Mouse (Mus musculus) lung, embryonic 14.5 days (tissue): ENCODE data around the gene Elf2. TPM values are rescaled to one million over a fixed set of nuclear protein-coding genes. Genes with fewer than 3 reads are reported as not detected.
A peak's percentile ranks its signal among the peaks of the same experiment; 100 is the strongest.
"Not testable (repeated sequence)": the region's sequence is repeated elsewhere in the genome, so short reads cannot be mapped to it uniquely, and the experiment has no call there.

Source experiments
- ATAC-seq: fragments of 200-750 bp; cut with Nextera tagmentation; 2 replicates; pipeline ENCODE4 v1.8.0; 2017; ENCODE audit warnings: mild to moderate bottlenecking, moderate TSS enrichment, moderate library complexity; ENCODE audit not compliant: insufficient read depth
- DNase-seq: peaks from one replicate; pipeline ENCODE4 v3.0.0-alpha.2; 2015
- H3K27ac ChIP-seq: fragments of 300-500 bp; sonication (generic); 2 replicates; pipeline ENCODE4 v1.5.1; 2014; ENCODE audit warnings: low read depth, mild to moderate bottlenecking, moderate library complexity
- H3K27me3 ChIP-seq: fragments of 300-500 bp; sonication (generic); 2 replicates; pipeline ENCODE4 v1.6.1; 2014; ENCODE audit warnings: low read length, control low read depth; ENCODE audit not compliant: insufficient read depth
- H3K36me3 ChIP-seq: fragments of 300-500 bp; sonication (generic); 2 replicates; pipeline ENCODE4 v1.6.1; 2014; ENCODE audit warnings: control low read depth; ENCODE audit not compliant: insufficient read depth
- H3K4me1 ChIP-seq: fragments of 300-500 bp; sonication (generic); 2 replicates; pipeline ENCODE4 v1.6.1; 2014; ENCODE audit warnings: antibody characterized with exemption, control low read depth; ENCODE audit not compliant: insufficient read depth
- H3K4me2 ChIP-seq: fragments of 300-500 bp; sonication (generic); 2 replicates; pipeline ENCODE4 v1.6.1; 2014; ENCODE audit warnings: mild to moderate bottlenecking
- H3K4me3 ChIP-seq: fragments of 300-500 bp; sonication (generic); 2 replicates; pipeline ENCODE4 v1.5.1; 2014; ENCODE audit warnings: low read depth, low read length
- H3K9ac ChIP-seq: fragments of 300-500 bp; sonication (generic); 2 replicates; pipeline ENCODE4 v1.6.1; 2014
- H3K9me3 ChIP-seq: fragments of 300-500 bp; sonication (generic); 2 replicates; pipeline ENCODE4 v1.6.1; 2016; ENCODE audit warnings: low read depth, low read length, control low read depth
- CTCF ChIP-seq: IDR thresholded peaks from 2 replicates; pipeline ENCODE4 v1.5.1; 2016; ENCODE audit warnings: antibody characterized with exemption, low read depth
- WGBS: fragments of 180-500 bp; shearing (Covaris S2); extraction: QIAGEN DNeasy Blood & Tissue Kit; methylation state at CpG from one replicate; pipeline ENCODE4 v1.1.7; 2014; 5-methylcytosine and 5-hydroxymethylcytosine counted together
- polyA plus RNA-seq: library from polyadenylated mRNA; unstranded; fragments of >200 nt; fragmentation: Nextera tagmentation; extraction: Ambion mirVana; gene quantifications from 2 replicates; pipeline ENCODE4 v1.2.1, GENCODE M21; 2014

The Elf2 gene
- polyA plus RNA-seq, 1 experiment from 2014 or later = 60.8 TPM

DNA sequence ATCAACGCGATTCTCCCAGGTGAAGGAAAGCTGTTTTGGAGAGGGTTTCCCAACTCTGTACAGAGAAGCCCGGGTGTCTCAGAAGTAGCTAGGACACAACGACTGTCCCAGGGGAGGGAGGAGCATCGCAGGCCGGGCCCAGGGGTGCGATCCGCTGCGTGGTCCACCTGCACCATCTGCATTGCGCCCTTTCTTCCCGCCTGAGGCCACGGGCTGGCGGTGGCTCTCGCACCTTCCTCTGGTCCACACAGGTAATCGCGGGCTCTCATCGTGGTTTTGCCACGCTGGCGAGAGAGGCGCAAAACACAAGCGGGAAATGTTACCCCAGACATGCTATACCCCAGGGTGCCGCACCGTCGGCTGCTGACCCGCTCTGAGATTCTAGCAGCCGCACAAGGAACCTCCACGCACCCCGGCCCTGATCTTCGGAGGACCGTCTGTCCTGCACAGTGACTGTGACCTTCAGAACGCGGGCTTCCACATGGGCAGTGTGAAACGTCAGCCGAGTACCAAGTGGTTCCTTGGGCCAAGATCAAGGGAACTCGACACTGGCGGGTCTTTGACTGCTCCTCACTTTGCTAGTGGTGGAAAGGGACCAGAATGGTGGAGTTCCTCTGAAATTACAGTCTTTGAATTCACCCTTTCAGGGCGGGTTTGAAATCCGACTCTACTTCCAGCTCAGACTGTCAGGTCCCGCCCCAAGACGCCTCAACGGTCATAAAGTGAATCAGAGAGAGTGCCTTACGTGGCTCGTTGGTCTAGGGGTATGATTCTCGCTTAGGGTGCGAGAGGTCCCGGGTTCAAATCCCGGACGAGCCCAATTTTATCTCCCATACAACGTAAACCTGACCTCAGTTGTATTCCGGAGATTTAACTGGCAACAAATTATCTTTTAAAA lies 18.4 kb upstream of the Elf2 start:
- ATAC-seq (peak; percentile 86), DNase-seq (peak; percentile 95)
- H3K4me1 ChIP-seq = 0 out of 2 replicates have a peak, but pooled peaks cover 5% of the 10 kb centered on the region
- H3K9me3 ChIP-seq = no peaks in the 10 kb centered on the region
- 1% methylated on average over 50 of the region's 50 CpGs for WGBS
- H3K27me3 ChIP-seq = no peaks in the 10 kb centered on the region
- peak overlapping the region; percentile 62 for H3K9ac ChIP-seq
- peak overlapping the region; percentile 91 for H3K4me2 ChIP-seq
- no peaks in the 10 kb centered on the region for H3K36me3 ChIP-seq
- H3K4me3 ChIP-seq = peak overlapping the region; percentile 64
- peak overlapping the region; percentile 61 for H3K27ac ChIP-seq
- TF ChIP-seq CTCF = no peak

GRCm38 (mm10) chr3:51358181-51358580 lies 17.7 kb upstream of the Elf2 start:
- WGBS = under 1% methylated on average over 15 of the region's 15 CpGs
- ATAC-seq (peak; percentile 41), DNase-seq (peak; percentile 92)
- Histone ChIP-seq H3K4me2 (peak overlapping the region; percentile 91), H3K27me3 (no peaks in the 10 kb centered on the region), H3K27ac (no peak overlapping the region), H3K9ac (peak overlapping the region; percentile 2; the same call in 1 of the 2 replicates), H3K4me3 (peak overlapping the region; percentile 64), H3K9me3 (no peaks in the 10 kb centered on the region), H3K4me1 (0 out of 2 replicates have a peak, but pooled peaks cover 5% of the 10 kb centered on the region), H3K36me3 (no peaks in the 10 kb centered on the region)
- no peak for TF ChIP-seq CTCF

DNA sequence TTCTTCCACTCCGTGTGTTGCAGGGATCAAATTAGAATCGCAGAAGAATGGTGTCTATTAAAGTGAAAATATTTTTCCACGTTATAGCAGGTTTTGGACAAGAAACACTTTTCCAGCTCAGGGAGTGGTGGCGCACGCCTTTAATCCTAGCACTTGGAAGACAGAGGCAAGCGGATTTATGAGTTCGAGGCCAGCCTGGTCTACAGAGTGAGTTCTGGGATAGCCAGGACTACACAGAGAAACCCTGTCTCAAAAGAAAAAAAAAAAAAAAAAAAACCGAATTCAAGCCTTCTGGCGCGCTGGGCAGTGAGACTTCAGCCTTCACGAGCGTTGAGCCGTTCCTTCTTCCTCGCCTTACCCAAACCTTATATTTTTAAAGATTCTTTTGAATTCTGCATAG lies 17.2 kb upstream of the Elf2 start:
- ATAC-seq (no peak), DNase-seq (peak; percentile 70)
- WGBS = 10% methylated on average over 14 of the region's 14 CpGs
- no peaks in the 10 kb centered on the region for H3K36me3 ChIP-seq
- no peak overlapping the region for H3K27ac ChIP-seq
- peak overlapping the region; percentile 91 for H3K4me2 ChIP-seq
- no peak for TF ChIP-seq CTCF
- H3K9ac ChIP-seq = peak overlapping the region; percentile 2; the same call in 1 of the 2 replicates
- H3K9me3 ChIP-seq = no peaks in the 10 kb centered on the region
- H3K4me1 ChIP-seq = 0 out of 2 replicates have a peak, but pooled peaks cover 5% of the 10 kb centered on the region
- H3K27me3 ChIP-seq = no peaks in the 10 kb centered on the region
- H3K4me3 ChIP-seq = peak overlapping the region; percentile 64

DNA sequence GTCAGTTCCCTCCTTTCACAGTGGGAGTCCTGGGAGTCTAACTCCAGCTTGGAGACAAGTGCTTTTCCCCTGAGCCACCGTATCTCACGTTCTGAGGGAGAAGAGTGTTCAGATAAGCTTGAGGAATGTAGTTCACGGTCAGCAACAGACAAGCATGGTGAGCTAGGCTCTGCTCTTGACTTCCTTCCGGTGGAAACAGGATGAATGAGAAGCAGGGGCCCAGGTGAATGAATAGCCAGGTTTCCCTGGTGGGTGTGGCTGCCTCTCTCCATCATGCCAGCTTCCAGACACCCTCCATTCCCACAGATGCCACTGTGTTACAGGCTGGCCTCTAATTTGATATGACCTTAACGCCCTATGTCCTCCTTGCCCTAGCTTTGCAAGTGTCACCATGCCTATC lies 16.6 kb upstream of the Elf2 start:
- Histone ChIP-seq H3K4me1 (0 out of 2 replicates have a peak, but pooled peaks cover 5% of the 10 kb centered on the region), H3K9ac (no peak overlapping the region), H3K27ac (no peak overlapping the region), H3K4me3 (no peak overlapping the region; the same call in 1 of the 2 replicates), H3K4me2 (peak overlapping the region; percentile 91), H3K27me3 (no peaks in the 10 kb centered on the region), H3K36me3 (no peaks in the 10 kb centered on the region), H3K9me3 (no peaks in the 10 kb centered on the region)
- ATAC-seq = no peak
- 28% methylated on average over 5 of the region's 5 CpGs for WGBS
- peak; percentile 27 for DNase-seq
- TF ChIP-seq CTCF = no peak

DNA sequence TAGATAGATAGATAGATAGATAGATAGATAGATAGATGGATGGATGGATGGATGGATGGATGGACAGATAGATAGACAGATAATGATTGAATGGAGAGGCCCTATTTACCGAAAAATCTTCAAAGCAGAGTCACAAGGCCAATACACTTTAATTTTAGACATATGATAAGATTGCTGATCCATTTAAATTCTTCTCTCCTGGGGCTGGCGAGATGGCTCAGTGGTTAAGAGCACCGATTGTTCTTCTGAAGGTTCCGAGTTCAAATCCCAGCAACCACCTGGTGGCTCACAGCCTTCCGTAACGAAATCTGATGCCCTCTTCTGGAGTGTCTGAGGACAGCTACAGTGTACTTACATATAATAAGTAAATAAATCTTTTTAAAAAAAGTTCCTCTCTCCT lies 14.5 kb upstream of the Elf2 start:
- not testable (repeated sequence) for H3K9ac ChIP-seq, H3K4me2 ChIP-seq, DNase-seq, H3K27me3 ChIP-seq, H3K4me1 ChIP-seq, H3K27ac ChIP-seq, ATAC-seq, H3K9me3 ChIP-seq, H3K36me3 ChIP-seq, H3K4me3 ChIP-seq
- 78% methylated on average over 6 of the region's 6 CpGs for WGBS

DNA sequence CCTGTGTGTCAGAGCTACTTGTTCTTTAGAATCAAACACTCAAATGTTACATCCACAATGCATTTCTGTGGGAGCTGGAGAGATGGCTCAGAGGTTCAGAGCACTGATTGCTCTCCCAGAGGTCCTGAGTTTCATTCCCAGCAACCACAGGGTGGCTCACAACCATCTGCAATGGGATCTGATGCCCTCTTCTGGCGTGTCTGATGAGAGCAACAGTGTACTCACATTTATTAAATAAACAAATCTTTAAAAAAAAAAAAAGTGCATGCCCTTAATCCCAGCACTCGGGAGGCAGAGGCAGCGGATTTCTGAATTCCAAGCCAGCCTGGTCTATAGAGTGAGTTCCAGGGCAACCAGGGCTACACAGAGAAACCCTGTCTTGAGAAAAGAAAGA lies 13.6 kb upstream of the Elf2 start:
- no peak overlapping the region for H3K4me2 ChIP-seq
- no peak overlapping the region for H3K9ac ChIP-seq
- 62% methylated on average over 3 of the region's 3 CpGs for WGBS
- no peaks in the 10 kb centered on the region for H3K9me3 ChIP-seq
- H3K27ac ChIP-seq = no peak overlapping the region
- H3K36me3 ChIP-seq = no peaks in the 10 kb centered on the region
- ATAC-seq (no peak), DNase-seq (no peak)
- no peak for TF ChIP-seq CTCF
- 0 out of 2 replicates have a peak, but pooled peaks cover 5% of the 10 kb centered on the region for H3K4me1 ChIP-seq
- H3K4me3 ChIP-seq = no peak overlapping the region
- no peaks in the 10 kb centered on the region for H3K27me3 ChIP-seq

GRCm38 (mm10) chr3:51353325-51354033 lies 13.0 kb upstream of the Elf2 start:
- ATAC-seq = no peak
- Histone ChIP-seq H3K4me1 (0 out of 2 replicates have a peak, but pooled peaks cover 5% of the 10 kb centered on the region), H3K4me3 (no peak overlapping the region), H3K27ac (no peak overlapping the region), H3K27me3 (no peaks in the 10 kb centered on the region), H3K9me3 (no peaks in the 10 kb centered on the region), H3K36me3 (no peaks in the 10 kb centered on the region), H3K4me2 (no peak overlapping the region), H3K9ac (no peak overlapping the region)
- peak; percentile 74 for TF ChIP-seq CTCF
- WGBS = 69% methylated on average over 4 of the region's 4 CpGs
- DNase-seq = peak; percentile 78
